Mouse (Mus musculus) G1E (cell line): ENCODE measurements around the gene Slc29a2.

Experiments
- CTCF ChIP-seq: IDR thresholded peaks from 2 replicates; pipeline ENCODE4 v1.5.1; 2012; ENCODE audit warnings: low read depth, low read length, inconsistent platforms, mixed read lengths
- GATA1 ChIP-seq: IDR thresholded peaks from 2 replicates; pipeline ENCODE4 v1.6.1; 2012; ENCODE audit warnings: borderline replicate concordance, low read length, inconsistent platforms, mixed read lengths
- POLR2AphosphoS5 ChIP-seq: IDR thresholded peaks from 2 replicates; pipeline ENCODE4 v1.6.1; 2012; ENCODE audit warnings: low read depth, low read length, inconsistent platforms; ENCODE audit not compliant: insufficient replicate concordance

DNA sequence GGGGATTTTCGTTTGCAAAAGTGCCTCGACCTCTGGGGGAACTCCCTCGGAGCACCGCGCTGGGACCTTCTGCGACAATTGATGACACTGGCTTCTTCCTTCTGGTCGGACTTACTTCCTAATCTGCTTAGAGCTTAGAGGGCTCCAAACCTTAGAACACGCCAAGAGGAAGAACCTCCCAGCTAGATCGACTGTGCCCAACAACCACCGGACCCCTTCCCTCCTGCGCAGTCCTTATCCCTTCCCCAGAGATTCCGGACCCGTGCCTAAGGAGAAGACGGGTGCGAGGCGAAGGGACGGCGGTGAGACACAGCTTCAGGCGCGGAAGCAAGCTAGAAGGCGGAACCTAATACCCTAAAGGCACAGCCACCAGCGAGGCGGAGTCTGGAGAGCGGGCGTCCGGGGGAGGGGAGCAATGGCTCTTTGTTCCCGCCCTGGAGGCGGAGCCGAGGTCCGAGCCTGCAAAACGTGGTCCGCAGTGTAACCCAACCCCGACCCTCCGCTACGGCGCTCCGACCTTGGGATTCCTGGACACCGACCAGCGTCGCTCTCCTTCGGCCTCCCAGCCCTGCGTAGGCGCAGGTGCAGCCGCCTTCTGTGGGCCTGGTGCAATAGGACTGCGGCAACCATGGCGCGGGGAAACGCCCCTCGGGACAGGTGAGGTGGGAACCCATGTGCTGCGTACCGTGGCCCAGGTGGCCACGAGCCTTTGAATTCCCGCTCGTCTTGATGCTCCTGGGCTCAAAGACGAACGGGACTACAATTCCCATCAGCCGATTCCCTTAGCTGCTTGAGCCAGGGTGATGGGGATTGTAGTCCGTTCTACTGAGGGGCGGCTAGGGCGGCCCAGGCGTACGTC lies at the start of gene Slc29a2:
- TF ChIP-seq CTCF: no peak
- no peak for TF ChIP-seq GATA1
- TF ChIP-seq POLR2AphosphoS5: no peak
